Comparison of ENCODE assay signal across 15 mouse cellular contexts in the genomic region with DNA sequence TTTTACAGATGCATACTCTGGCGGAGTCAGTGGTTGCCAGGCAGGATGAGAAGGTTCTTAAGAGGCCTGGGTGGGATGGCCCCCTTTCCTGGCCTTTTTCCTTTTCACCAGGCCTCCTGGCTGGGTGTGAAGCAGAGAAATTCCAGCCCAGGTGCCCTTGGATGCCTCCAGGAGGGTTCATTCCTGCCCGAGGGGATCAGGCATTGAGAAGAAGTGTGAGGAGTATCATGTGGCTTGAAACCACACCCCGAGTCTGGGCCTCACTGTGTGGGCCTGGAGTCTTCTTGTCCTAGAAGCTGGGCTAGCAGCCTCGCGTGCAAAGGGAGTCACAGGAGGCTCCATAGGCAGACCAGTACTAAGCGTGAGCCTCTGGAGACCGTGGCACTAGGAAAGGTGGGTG. TPM values are rescaled to one million over a fixed set of nuclear protein-coding genes. Genes with fewer than 3 reads are reported as not detected.
DNase-seq lines count a peak whose midpoint lies in the region; ATAC-seq lines count a peak whose summit lies in the region.
"Had no signal": no experiment of that assay in that cellular context is flagged by ENCODE, and none has a peak within 500 bp of the region (broad histone marks: within the 10 kb centered on the region; RNA-seq: fewer than 3 reads in every experiment).

No protein-coding gene starts in this region.

- H3K4me2 ChIP-seq in midbrain, embryonic 11.5 days = no peak overlapping the region
- no peak overlapping the region for H3K4me2 ChIP-seq in embryonic facial prominence, embryonic 13.5 days

- 47% methylated on average over 7 of the region's 7 CpGs for WGBS in heart, embryonic 10.5 days
- WGBS in midbrain, embryonic 10.5 days = 68% methylated on average over 7 of the region's 7 CpGs
- WGBS in midbrain, embryonic 11.5 days = 69% methylated on average over 7 of the region's 7 CpGs
- 70% methylated on average over 7 of the region's 7 CpGs for WGBS in embryonic facial prominence, embryonic 13.5 days

- no peak for DNase-seq in heart, embryonic 10.5 days (ENCODE audit: low spot score)
- no peak for DNase-seq in heart, postnatal 36 days
- DNase-seq in midbrain, embryonic 10.5 days (ENCODE audit: low spot score) = no peak
- DNase-seq in midbrain, embryonic 11.5 days (ENCODE audit: low spot score, missing footprints) = no peak
- DNase-seq in retina, postnatal 1 day = no peak
- no peak for DNase-seq in thymus, postnatal 10 days (ENCODE audit: low spot score in 2 of 2)
- DNase-seq: adrenal gland, postnatal 36 days; cerebellum, adult 9-11 months; embryo, embryonic 11 days; heart, adult 11 months; kidney, adult 9 months; lung, postnatal 36 days; midbrain, embryonic 14.5 days; right cerebral cortex, postnatal 14 days had no signal

- H3K4me3 ChIP-seq in heart, embryonic 10.5 days = peak overlapping the region; percentile 8; the same call in 1 of the 2 replicates
- no peak overlapping the region for H3K4me3 ChIP-seq in midbrain, embryonic 10.5 days
- no peak overlapping the region for H3K4me3 ChIP-seq in midbrain, embryonic 11.5 days (ENCODE audit: low read depth, low read length)
- H3K4me3 ChIP-seq in embryonic facial prominence, embryonic 13.5 days = no peak overlapping the region

- peaks cover 78% of the 10 kb centered on the region for H3K4me1 ChIP-seq in heart, embryonic 10.5 days
- peaks cover 47% of the 10 kb centered on the region for H3K4me1 ChIP-seq in midbrain, embryonic 10.5 days
- peaks cover 27% of the 10 kb centered on the region for H3K4me1 ChIP-seq in midbrain, embryonic 11.5 days (ENCODE audit: control insufficient read depth, insufficient read depth, low read length)
- H3K4me1 ChIP-seq in embryonic facial prominence, embryonic 13.5 days = peaks cover 44% of the 10 kb centered on the region

- intact Hi-C loops in heart, postnatal 36 days (cut with DNase I) = no loop called here

- H3K27me3 ChIP-seq in heart, embryonic 10.5 days (ENCODE audit: insufficient read depth, poor library complexity, severe bottlenecking) = no peaks in the 10 kb centered on the region
- no peaks in the 10 kb centered on the region for H3K27me3 ChIP-seq in midbrain, embryonic 10.5 days (ENCODE audit: low read depth, poor library complexity, severe bottlenecking)
- H3K27me3 ChIP-seq in midbrain, embryonic 11.5 days (ENCODE audit: control insufficient read depth, insufficient read depth, low read length) = no peaks in the 10 kb centered on the region
- no peaks in the 10 kb centered on the region for H3K27me3 ChIP-seq in embryonic facial prominence, embryonic 13.5 days

- H3K36me3 ChIP-seq in heart, embryonic 10.5 days = peaks cover 23% of the 10 kb centered on the region
- H3K36me3 ChIP-seq in midbrain, embryonic 10.5 days = peaks cover 28% of the 10 kb centered on the region
- H3K36me3 ChIP-seq in midbrain, embryonic 11.5 days (ENCODE audit: control insufficient read depth, insufficient read depth, low read length) = peaks cover 7% of the 10 kb centered on the region
- peaks cover 26% of the 10 kb centered on the region for H3K36me3 ChIP-seq in embryonic facial prominence, embryonic 13.5 days

- no peak overlapping the region for H3K9ac ChIP-seq in midbrain, embryonic 11.5 days (ENCODE audit: low read length)
- no peak overlapping the region for H3K9ac ChIP-seq in embryonic facial prominence, embryonic 13.5 days

- peak overlapping the region; percentile 72 for H3K27ac ChIP-seq in heart, embryonic 10.5 days
- H3K27ac ChIP-seq in midbrain, embryonic 10.5 days (replicated peaks) = peak overlapping the region; percentile 80
- no peak overlapping the region for H3K27ac ChIP-seq in midbrain, embryonic 11.5 days (ENCODE audit: low read depth, low read length)
- peak overlapping the region; percentile 44 for H3K27ac ChIP-seq in embryonic facial prominence, embryonic 13.5 days

- no peak for ATAC-seq in midbrain, embryonic 11.5 days (ENCODE audit: low FRiP score)
- ATAC-seq in embryonic facial prominence, embryonic 13.5 days (ENCODE audit: insufficient number of reproducible peaks, insufficient read depth, low FRiP score, low TSS enrichment, low read depth) = no peak

- H3K9me3 ChIP-seq in heart, embryonic 10.5 days = no peaks in the 10 kb centered on the region
- H3K9me3 ChIP-seq in midbrain, embryonic 10.5 days (replicated peaks) = no peaks in the 10 kb centered on the region
- H3K9me3 ChIP-seq in midbrain, embryonic 11.5 days (ENCODE audit: control insufficient read depth, low read length) = no peaks in the 10 kb centered on the region
- H3K9me3 ChIP-seq in embryonic facial prominence, embryonic 13.5 days = no peaks in the 10 kb centered on the region

RNA-seq across cellular contexts. Expression of gene Hic2, which starts 19.5 kb away (rescaled TPM):
- 8.6 and 10.6 TPM in 2 replicates for polyA plus RNA-seq in heart, embryonic 10.5 days (2016; fragmentation: Nextera tagmentation; extraction: Ambion mirVana)
- total RNA-seq in heart, postnatal 36 days (2021) = 1 to 10 TPM; 2.2 to 2.3 TPM
- polyA plus RNA-seq in midbrain, embryonic 10.5 days (2016; fragmentation: Nextera tagmentation; extraction: Ambion mirVana) = 17.3 and 19.3 TPM in 2 replicates
- 10.3 and 10.8 TPM in 2 replicates for polyA plus RNA-seq in midbrain, embryonic 11.5 days (2014; fragmentation: Nextera tagmentation; extraction: Ambion mirVana)
- polyA plus RNA-seq in embryonic facial prominence, embryonic 13.5 days (2015; fragmentation: Nextera tagmentation; extraction: Ambion mirVana) = 6.3 and 7.1 TPM in 2 replicates

RNA-seq across cellular contexts. Expression of gene Tmem191c, which starts 23.0 kb away (rescaled TPM):
- 7.3 and 7.7 TPM in 2 replicates for polyA plus RNA-seq in heart, embryonic 10.5 days (2016; fragmentation: Nextera tagmentation; extraction: Ambion mirVana)
- 1 to 10 TPM; 2.1 to 2.4 TPM for total RNA-seq in heart, postnatal 36 days (2021)
- polyA plus RNA-seq in midbrain, embryonic 10.5 days (2016; fragmentation: Nextera tagmentation; extraction: Ambion mirVana) = 9.9 and 11.7 TPM in 2 replicates
- polyA plus RNA-seq in midbrain, embryonic 11.5 days (2014; fragmentation: Nextera tagmentation; extraction: Ambion mirVana) = 6.8 and 7.4 TPM in 2 replicates
- 12.7 and 13.6 TPM in 2 replicates for polyA plus RNA-seq in embryonic facial prominence, embryonic 13.5 days (2015; fragmentation: Nextera tagmentation; extraction: Ambion mirVana)

RNA-seq across cellular contexts. Expression of gene Rimbp3, which starts 44.4 kb away (rescaled TPM):
- polyA plus RNA-seq in heart, embryonic 10.5 days (2016; fragmentation: Nextera tagmentation; extraction: Ambion mirVana) = 0.28 and 0.49 TPM in 2 replicates
- total RNA-seq in heart, postnatal 36 days (2021) = under 1 TPM; 0.08 to 0.25 TPM
- polyA plus RNA-seq in midbrain, embryonic 10.5 days (2016; fragmentation: Nextera tagmentation; extraction: Ambion mirVana) = 1.4 and 2.2 TPM in 2 replicates
- polyA plus RNA-seq in midbrain, embryonic 11.5 days (2014; fragmentation: Nextera tagmentation; extraction: Ambion mirVana) = 1.2 and 1.7 TPM in 2 replicates
- polyA plus RNA-seq in embryonic facial prominence, embryonic 13.5 days (2015; fragmentation: Nextera tagmentation; extraction: Ambion mirVana) = 0.35 and 0.43 TPM in 2 replicates
- total RNA-seq: adrenal gland, postnatal 36 days had no signal

RNA-seq across cellular contexts. Expression of gene Ube2l3, which starts 50.4 kb away (rescaled TPM):
- 341 and 377 TPM in 2 replicates for polyA plus RNA-seq in heart, embryonic 10.5 days (2016; fragmentation: Nextera tagmentation; extraction: Ambion mirVana)
- 100 to 1,000 TPM; 110 to 125 TPM for total RNA-seq in heart, postnatal 36 days (2021)
- 412 and 424 TPM in 2 replicates for polyA plus RNA-seq in midbrain, embryonic 10.5 days (2016; fragmentation: Nextera tagmentation; extraction: Ambion mirVana)
- polyA plus RNA-seq in midbrain, embryonic 11.5 days (2014; fragmentation: Nextera tagmentation; extraction: Ambion mirVana) = 429 and 446 TPM in 2 replicates
- 348 TPM in 2 replicates for polyA plus RNA-seq in embryonic facial prominence, embryonic 13.5 days (2015; fragmentation: Nextera tagmentation; extraction: Ambion mirVana)
